22 mouse cellular contexts compared by ENCODE assay signal in genomic region chr6:41119176-41119575, GRCm38 (mm10).
DNase-seq lines count a peak whose midpoint lies in the region; ATAC-seq lines count a peak whose summit lies in the region.
"Had no signal": no experiment of that assay in that cellular context is flagged by ENCODE, and none has a peak within 500 bp of the region (broad histone marks: within the 10 kb centered on the region; RNA-seq: fewer than 3 reads in every experiment).

No protein-coding gene starts in this region.

- H3K36me3 ChIP-seq in liver, embryonic 13.5 days: no peaks in the 10 kb centered on the region
- H3K36me3 ChIP-seq: forebrain, embryonic 12.5 days; hindbrain, embryonic 10.5 days; kidney, embryonic 15.5 days; liver, embryonic 15.5 days had no signal

- H3K9me3 ChIP-seq in liver, embryonic 13.5 days (replicated peaks): no peaks in the 10 kb centered on the region
- H3K9me3 ChIP-seq: forebrain, embryonic 12.5 days; hindbrain, embryonic 10.5 days; kidney, embryonic 15.5 days; liver, embryonic 15.5 days had no signal

- DNase-seq in liver, embryonic 13.5 days: no peak
- DNase-seq in liver: no peak
- peak; percentile 24 for DNase-seq in CD4-positive helper T cell, adult 2 months (ENCODE audit: low read depth, low spot score)
- DNase-seq in kidney, adult 8-10 months: no peak
- DNase-seq in cerebellum, postnatal 10 days: no peak
- DNase-seq: adrenal gland, postnatal 36 days; cerebellum, adult 9-10 months; gastrocnemius, postnatal 25 days; kidney, postnatal 36 days; layer of hippocampus, postnatal 36 days; midbrain, embryonic 14.5 days; right cerebral cortex, postnatal 14 days; spleen, adult 18-20 months had no signal

- ATAC-seq in liver, embryonic 13.5 days (ENCODE audit: low read depth): peak; percentile 67
- ATAC-seq in common myeloid progenitor, adult 5-6 weeks (replicated peaks; ENCODE audit: low read depth, poor library complexity, severe bottlenecking): peak; percentile 32
- peak; percentile 70 for ATAC-seq in megakaryocyte progenitor cell, adult 5-6 weeks (replicated peaks; ENCODE audit: poor library complexity)
- ATAC-seq: intestine, embryonic 16.5 days; lung, postnatal 0 days had no signal

- peak overlapping the region; percentile 57; the same call in 1 of the 2 replicates for H3K4me2 ChIP-seq in liver, embryonic 13.5 days
- H3K4me2 ChIP-seq: forebrain, embryonic 12.5 days; kidney, embryonic 15.5 days had no signal

- peaks cover 20% of the 10 kb centered on the region for H3K4me1 ChIP-seq in liver, embryonic 13.5 days (replicated peaks)
- H3K4me1 ChIP-seq: forebrain, embryonic 12.5 days; hindbrain, embryonic 10.5 days; kidney, embryonic 15.5 days had no signal

- peak overlapping the region; percentile 68; the same call in 1 of the 2 replicates for H3K27ac ChIP-seq in liver, embryonic 13.5 days
- H3K27ac ChIP-seq: forebrain, embryonic 12.5 days; hindbrain, embryonic 10.5 days; kidney, embryonic 15.5 days; liver, embryonic 15.5 days; macrophage had no signal

- 31% methylated on average over 2 of the region's 2 CpGs for WGBS in liver, embryonic 13.5 days (ENCODE audit: insufficient replicate concordance)

- no peak overlapping the region for H3K9ac ChIP-seq in liver, embryonic 13.5 days
- H3K9ac ChIP-seq: forebrain, embryonic 12.5 days; kidney, embryonic 15.5 days; liver, embryonic 15.5 days had no signal

- no peaks in the 10 kb centered on the region for H3K27me3 ChIP-seq in liver, embryonic 13.5 days
- H3K27me3 ChIP-seq: forebrain, embryonic 12.5 days; kidney, embryonic 15.5 days; liver, embryonic 15.5 days had no signal

- H3K4me3 ChIP-seq in liver, embryonic 13.5 days (replicated peaks): no peak overlapping the region
- H3K4me3 ChIP-seq: forebrain, embryonic 12.5 days; hindbrain, embryonic 10.5 days; kidney, embryonic 15.5 days; liver, embryonic 15.5 days had no signal
